Mouse (Mus musculus) ES-E14 (cell line): ENCODE results near the gene Dhx33. TPM values are rescaled to one million over a fixed set of nuclear protein-coding genes. Genes with fewer than 3 reads are reported as not detected.

Source experiments
- DNase-seq: peaks from one replicate; pipeline ENCODE4 v3.0.0-alpha.2; 2013; ENCODE audit warnings: low read depth, low spot score
- H3K27ac ChIP-seq: 2 replicates; pipeline ENCODE4 v1.5.1; 2012; ENCODE audit warnings: low read depth, mild to moderate bottlenecking, low read length, moderate library complexity, mixed read lengths; ENCODE audit not compliant: poor library complexity, insufficient read depth, severe bottlenecking
- H3K36me3 ChIP-seq: 2 replicates; pipeline ENCODE4 v1.6.1; 2012; ENCODE audit warnings: mild to moderate bottlenecking, low read length, moderate library complexity, mixed read lengths; ENCODE audit not compliant: control insufficient read depth, poor library complexity, insufficient read depth, severe bottlenecking
- H3K4me1 ChIP-seq, 2 experiments: fragments of 150-350 bp in 1 of 2; sonication (generic) in 1 of 2; 2 replicates each; pipeline ENCODE4 v1.6.1; 2012; ENCODE audit warnings: low read length in 2 of 2, mild to moderate bottlenecking in 1 of 2, mixed read lengths in 1 of 2; ENCODE audit not compliant: control insufficient read depth in 2 of 2, insufficient read depth in 2 of 2, poor library complexity in 1 of 2
- H3K4me3 ChIP-seq, 2 experiments: fragments of 150-350 bp in 1 of 2; sonication (generic) in 1 of 2; 2 replicates each; pipeline ENCODE4 v1.5.1; 2012; ENCODE audit warnings: low read length in 2 of 2, low read depth in 1 of 2, mild to moderate bottlenecking in 1 of 2, mixed read lengths in 1 of 2; ENCODE audit not compliant: insufficient read depth in 1 of 2, poor library complexity in 1 of 2, severe bottlenecking in 1 of 2
- H3K9ac ChIP-seq: 2 replicates; pipeline ENCODE4 v1.6.1; 2012; ENCODE audit warnings: low read depth, mild to moderate bottlenecking, low read length, mixed read lengths; ENCODE audit not compliant: poor library complexity, insufficient read depth, severe bottlenecking
- H3K9me3 ChIP-seq: fragments of 150-350 bp; sonication (generic); 2 replicates; pipeline ENCODE4 v1.6.1; 2012; ENCODE audit warnings: low read depth, mild to moderate bottlenecking, low read length; ENCODE audit not compliant: control insufficient read depth, insufficient read depth
- CHD2 ChIP-seq: IDR thresholded peaks from 2 replicates; pipeline ENCODE4 v1.6.1; 2014; ENCODE audit warnings: mild to moderate bottlenecking, low read depth, low read length, inconsistent platforms
- HCFC1 ChIP-seq: IDR thresholded peaks from 2 replicates; pipeline ENCODE4 v1.6.1; 2012; ENCODE audit warnings: low read length, inconsistent platforms, borderline replicate concordance; ENCODE audit not compliant: insufficient read depth
- MAFK ChIP-seq: IDR thresholded peaks from 2 replicates; pipeline ENCODE4 v1.6.1; 2014; ENCODE audit warnings: mild to moderate bottlenecking, low read depth, low read length, inconsistent platforms; ENCODE audit not compliant: insufficient read depth
- ZC3H11A ChIP-seq: IDR thresholded peaks from 2 replicates; pipeline ENCODE4 v1.6.1; 2012; ENCODE audit warnings: low read depth, mild to moderate bottlenecking, inconsistent platforms, low read length, borderline replicate concordance
- ZNF384 ChIP-seq: IDR thresholded peaks from 2 replicates; pipeline ENCODE4 v1.6.1; 2012; ENCODE audit warnings: low read depth, low read length, inconsistent platforms
- in situ Hi-C, 2 experiments: fragments of 600-800 bp; cut with MboI; formaldehyde crosslinking; loops; one replicate each; pipeline ENCODE4 v1.15.1; 2025; ENCODE audit warnings: low sequenced_read_pairs in 2 of 2, inconsistent platforms in 1 of 2; ENCODE audit not compliant: unreplicated experiment in 2 of 2
- total RNA-seq: library from RNA; depleted of rRNA; stranded (reverse); fragments of 300-350 nt; gene quantifications from 2 replicates; pipeline ENCODE4 v1.2.3, GENCODE M21; 2012; rRNA removed

Dhx33 gene
- total RNA-seq, 1 experiment = 29.9 TPM

DNA sequence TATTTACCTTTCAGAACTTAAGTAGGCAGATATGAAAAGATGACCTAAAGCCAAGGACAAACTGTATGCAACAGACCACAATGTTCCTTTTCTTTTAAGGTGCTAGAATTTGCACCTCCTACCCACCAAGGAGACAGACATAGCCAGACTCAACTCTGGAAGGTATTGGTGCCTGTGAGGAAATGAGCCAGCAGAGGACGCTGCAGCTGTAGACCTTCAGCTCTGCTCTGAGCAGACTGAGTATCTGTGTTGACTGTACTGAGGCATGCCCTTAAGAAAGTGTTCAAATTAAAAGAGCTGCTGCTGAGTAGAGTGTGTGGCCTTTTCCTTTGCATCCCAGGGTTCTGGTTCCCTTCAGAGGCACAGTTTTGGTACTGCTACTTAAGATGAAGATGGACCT is 61.6 kb downstream of the Dhx33 start:
- H3K36me3 ChIP-seq = peaks cover 35% of the 10 kb centered on the region
- H3K9ac ChIP-seq = no peak overlapping the region
- no peak overlapping the region for H3K4me3 ChIP-seq
- TF ChIP-seq ZNF384 = no peak
- no peak for TF ChIP-seq MAFK
- TF ChIP-seq HCFC1 = no peak
- TF ChIP-seq CHD2 = no peak
- TF ChIP-seq ZC3H11A = no peak
- no peak overlapping the region for H3K27ac ChIP-seq
- no peaks in the 10 kb centered on the region for H3K4me1 ChIP-seq
- H3K9me3 ChIP-seq = no peaks in the 10 kb centered on the region
- in situ Hi-C loops = no loop called here
- DNase-seq = no peak

DNA sequence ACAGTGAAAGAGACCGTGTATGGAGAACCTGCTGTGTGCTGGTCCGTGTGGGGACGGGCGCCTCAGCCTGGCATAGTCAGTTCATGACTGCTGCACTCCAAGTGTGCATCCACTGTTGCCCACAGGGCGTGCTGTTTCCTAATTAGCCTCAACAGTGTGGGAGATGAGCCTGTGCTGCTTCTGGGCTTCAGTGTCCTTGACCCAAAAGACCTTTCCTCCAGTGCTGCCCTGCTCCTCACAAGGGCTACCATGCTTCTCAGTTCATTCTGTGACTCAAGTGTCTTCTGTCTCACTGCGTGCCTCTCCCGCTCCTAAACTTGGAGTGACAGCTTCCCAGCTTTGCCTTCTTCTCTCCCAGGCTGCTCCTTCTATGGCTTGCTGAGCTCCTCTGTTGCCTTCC is 68.9 kb downstream of the Dhx33 start:
- in situ Hi-C loops = no loop called here
- peaks cover 19% of the 10 kb centered on the region for H3K36me3 ChIP-seq
- TF ChIP-seq HCFC1 (no peak), ZC3H11A (no peak), CHD2 (no peak), ZNF384 (no peak), MAFK (no peak)
- DNase-seq = no peak
- no peak overlapping the region for H3K4me3 ChIP-seq
- H3K4me1 ChIP-seq = no peaks in the 10 kb centered on the region
- H3K27ac ChIP-seq = no peak overlapping the region
- H3K9me3 ChIP-seq = no peaks in the 10 kb centered on the region
- H3K9ac ChIP-seq = no peak overlapping the region

Other genes with a start within 250 kb of the Dhx33 start
- gene Zfp3, start 240.2 kb downstream of the Dhx33 start, total RNA-seq = 1.4 and 2.1 TPM in 2 replicates
- gene Scimp, start 191.9 kb downstream of the Dhx33 start, total RNA-seq = not detected in 2 replicates
- 29.0 and 38.8 TPM in 2 replicates for gene Rabep1, start 159.7 kb downstream of the Dhx33 start, total RNA-seq
- 120 and 121 TPM in 2 replicates for gene Nup88, start 34.5 kb downstream of the Dhx33 start, total RNA-seq
- gene Rpain, start 34.2 kb downstream of the Dhx33 start, total RNA-seq = 58.6 and 74.6 TPM in 2 replicates
- 97.4 and 139 TPM in 2 replicates for gene C1qbp, start 21.4 kb downstream of the Dhx33 start, total RNA-seq
- gene Mis12, start 15.2 kb upstream of the Dhx33 start, total RNA-seq = 17.5 and 27.0 TPM in 2 replicates
- gene Derl2, start 15.4 kb upstream of the Dhx33 start, total RNA-seq = 44.2 and 45.1 TPM in 2 replicates
- 2.3 and 4.2 TPM in 2 replicates for gene 6330403K07Rik, start 29.1 kb upstream of the Dhx33 start, total RNA-seq
- gene Nlrp1a, start 140.3 kb upstream of the Dhx33 start, total RNA-seq = not detected in 2 replicates
- gene Nlrp1b, start 226.3 kb upstream of the Dhx33 start, total RNA-seq = not detected in 2 replicates